Mouse (Mus musculus): ENCODE measurements at regions not wholly inside any gene's neighbourhood (a gene's known extent, or its start where the extent isn't known, plus 50 kb on each side); places are given as distances from the start of the nearest gene placed in this dataset.
A peak's percentile ranks its signal among the peaks of the same experiment; 100 is the strongest.

GRCm38 (mm10) chr8:44656031-44656430 lies 279.2 kb upstream of the Fat1 start:
- no peak for DNase-seq

- DNase-seq = no peak
These were observed 278.8 kb upstream of the Fat1 start for GRCm38 (mm10) chr8:44656470-44656869.

- no peak for DNase-seq
These were observed 273.6 kb upstream of the Fat1 start for GRCm38 (mm10) chr8:44661696-44662095.

GRCm38 (mm10) chr8:44687126-44687525 lies 248.1 kb upstream of the Fat1 start:
- DNase-seq = peak; percentile 7 to 54

GRCm38 (mm10) chr8:44689837-44690592 lies 245.2 kb upstream of the Fat1 start:
- no peak for DNase-seq

GRCm38 (mm10) chr8:44690593-44690950 lies 244.7 kb upstream of the Fat1 start:
- no peak for DNase-seq

- DNase-seq = peak in 1 of 2 experiments; percentile 8
These were observed 244.1 kb upstream of the Fat1 start for GRCm38 (mm10) chr8:44691140-44691539.

GRCm38 (mm10) chr8:44692036-44692688 lies 243.1 kb upstream of the Fat1 start:
- no peak for DNase-seq

- no peak for DNase-seq
These were observed 240.4 kb upstream of the Fat1 start for GRCm38 (mm10) chr8:44694861-44695260.

GRCm38 (mm10) chr8:44696066-44696853 lies 239.0 kb upstream of the Fat1 start:
- DNase-seq = peak; percentile 6 to 16

- DNase-seq = no peak
These were observed 235.7 kb upstream of the Fat1 start for GRCm38 (mm10) chr8:44699384-44700105.

- no peak for DNase-seq
These were observed 230.5 kb upstream of the Fat1 start for GRCm38 (mm10) chr8:44704595-44705265.

GRCm38 (mm10) chr8:44708659-44709170 lies 226.5 kb upstream of the Fat1 start:
- no peak for DNase-seq

GRCm38 (mm10) chr8:44709171-44709940 lies 225.9 kb upstream of the Fat1 start:
- peak in 1 of 2 experiments; percentile 17 for DNase-seq

GRCm38 (mm10) chr8:44734577-44734976 lies 200.7 kb upstream of the Fat1 start:
- no peak for DNase-seq

- DNase-seq = no peak
These were observed 199.4 kb upstream of the Fat1 start for GRCm38 (mm10) chr8:44735801-44736200.

GRCm38 (mm10) chr8:44743353-44743752 lies 191.9 kb upstream of the Fat1 start:
- DNase-seq = no peak

- no peak for DNase-seq
These were observed 190.1 kb upstream of the Fat1 start for GRCm38 (mm10) chr8:44744991-44745658.

- DNase-seq = no peak
These were observed 176.5 kb upstream of the Fat1 start for GRCm38 (mm10) chr8:44758727-44759126.

GRCm38 (mm10) chr8:44762731-44763130 lies 172.5 kb upstream of the Fat1 start:
- DNase-seq = no peak

- no peak for DNase-seq
These were observed 170.1 kb upstream of the Fat1 start for GRCm38 (mm10) chr8:44765194-44765593.

Data from lung, adult 18-20 months (tissue).